28 mouse cellular contexts compared by ENCODE assay signal in genomic region chr3:157897645-157898044, GRCm38 (mm10). TPM values are rescaled to one million over a fixed set of nuclear protein-coding genes. Genes with fewer than 3 reads are reported as not detected.
"Had no signal": no experiment of that assay in that cellular context is flagged by ENCODE, and none has a peak within 500 bp of the region (broad histone marks: within the 10 kb centered on the region; RNA-seq: fewer than 3 reads in every experiment).

No protein-coding gene starts in this region.

- H3K27me3 ChIP-seq: embryonic facial prominence, embryonic 12.5 days; embryonic facial prominence, embryonic 13.5 days; embryonic facial prominence, embryonic 15.5 days; forebrain, embryonic 12.5 days; forebrain, embryonic 13.5 days; forebrain, embryonic 15.5 days had no signal

- H3K36me3 ChIP-seq: embryonic facial prominence, embryonic 12.5 days; embryonic facial prominence, embryonic 15.5 days; forebrain, embryonic 15.5 days had no signal

- DNase-seq: cerebellum, adult 8-10 months; cerebellum, adult 9-10 months; cerebellum, adult 9-11 months; cerebellum, postnatal 10 days; cerebellum, postnatal 14 days; cerebellum, postnatal 25 days; cerebellum, postnatal 36 days; embryo, embryonic 11 days; forebrain, postnatal 0 days; gastrocnemius, adult 2 months; gastrocnemius, postnatal 10 days; gastrocnemius, postnatal 14 days; gastrocnemius, postnatal 25 days; gastrocnemius, postnatal 36 days; heart, adult 11 months; heart, adult 18-20 months; heart, adult 2 months had no signal

- H3K4me2 ChIP-seq: embryonic facial prominence, embryonic 12.5 days; embryonic facial prominence, embryonic 13.5 days; embryonic facial prominence, embryonic 15.5 days; forebrain, embryonic 12.5 days; forebrain, embryonic 13.5 days; forebrain, embryonic 15.5 days had no signal

- H3K4me1 ChIP-seq: embryonic facial prominence, embryonic 10.5 days; embryonic facial prominence, embryonic 12.5 days; embryonic facial prominence, embryonic 13.5 days; embryonic facial prominence, embryonic 15.5 days; forebrain, embryonic 12.5 days; forebrain, embryonic 13.5 days; forebrain, embryonic 15.5 days had no signal

- H3K4me3 ChIP-seq: embryonic facial prominence, embryonic 10.5 days; embryonic facial prominence, embryonic 12.5 days; embryonic facial prominence, embryonic 13.5 days; embryonic facial prominence, embryonic 15.5 days; erythroblast, embryonic 14.5 days; forebrain, embryonic 12.5 days; forebrain, embryonic 13.5 days; forebrain, embryonic 15.5 days; gastrocnemius, adult 2 months; heart, adult 2 months had no signal

- H3K9ac ChIP-seq: embryonic facial prominence, embryonic 12.5 days; embryonic facial prominence, embryonic 13.5 days; embryonic facial prominence, embryonic 15.5 days; forebrain, embryonic 12.5 days; forebrain, embryonic 13.5 days; forebrain, embryonic 15.5 days; forebrain, postnatal 0 days had no signal

- ATAC-seq: forebrain, embryonic 13.5 days; forebrain, embryonic 14.5 days; forebrain, embryonic 15.5 days; forebrain, embryonic 16.5 days; forebrain, postnatal 0 days had no signal

- H3K9me3 ChIP-seq: embryonic facial prominence, embryonic 10.5 days; embryonic facial prominence, embryonic 12.5 days; embryonic facial prominence, embryonic 13.5 days; embryonic facial prominence, embryonic 15.5 days; forebrain, embryonic 12.5 days; forebrain, embryonic 13.5 days; forebrain, embryonic 15.5 days had no signal

- H3K27ac ChIP-seq: embryonic facial prominence, embryonic 10.5 days; embryonic facial prominence, embryonic 12.5 days; embryonic facial prominence, embryonic 13.5 days; embryonic facial prominence, embryonic 15.5 days; forebrain, embryonic 12.5 days; forebrain, embryonic 13.5 days; forebrain, embryonic 15.5 days; gastrocnemius, adult 2 months; heart, adult 2 months had no signal

RNA-seq across cellular contexts. Expression of gene Cth, which starts 27.2 kb away (rescaled TPM):
- total RNA-seq: common myeloid progenitor, adult 5-6 weeks had no signal
- polyA plus RNA-seq: erythroblast, embryonic 14.5 days had no signal
